Mouse (Mus musculus): ENCODE results near the gene Galntl5. TPM values are rescaled to one million over a fixed set of nuclear protein-coding genes. Genes with fewer than 3 reads are reported as not detected.

Gene Galntl5
- total and polyA plus RNA-seq, 3 experiments, result not detected

DNA sequence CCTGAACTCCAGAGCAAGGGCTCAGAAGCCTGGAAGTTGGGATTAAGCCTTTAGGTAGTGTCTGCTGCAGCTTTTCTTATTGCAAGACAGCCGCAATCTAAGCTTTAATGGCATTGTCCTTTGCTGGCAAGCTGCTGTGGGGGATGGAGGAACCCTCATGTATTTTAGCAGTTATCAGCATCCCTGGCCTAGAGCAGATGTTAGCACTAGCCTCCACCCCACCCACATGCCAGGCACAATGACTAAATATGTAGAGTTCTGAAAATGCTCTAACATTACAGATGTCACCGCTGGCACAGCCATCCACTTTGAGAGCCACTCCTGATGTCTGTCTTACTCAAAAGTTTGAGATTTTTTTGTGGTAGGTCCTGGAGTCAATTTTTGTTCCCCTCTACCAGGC, 75.4 kb downstream of the Galntl5 start:
- H3K4me3 ChIP-seq (replicated peaks in 1 of 3; ENCODE audit: low read depth in 2 of 3, low read length in 2 of 3, poor library complexity in 1 of 3), result no peak overlapping the region
- H3K9ac ChIP-seq (ENCODE audit: insufficient read depth, low read depth), result no peak overlapping the region
- H3K27me3 ChIP-seq (replicated peaks), result no peaks in the 10 kb centered on the region
- TF ChIP-seq HCFC1 (IDR thresholded peaks at IDR 0.05; ENCODE audit: low read depth, low read length) (no peak), GABPA (IDR thresholded peaks at IDR 0.05; ENCODE audit: insufficient replicate concordance, low read depth, low read length) (no peak), MYC (IDR thresholded peaks at IDR 0.05; ENCODE audit: low read depth, low read length) (no peak), CHD1 (IDR thresholded peaks at IDR 0.05; ENCODE audit: low read depth, low read length) (no peak), MXI1 (IDR thresholded peaks at IDR 0.05; ENCODE audit: low read depth, low read length) (no peak), MAZ (IDR thresholded peaks at IDR 0.05; ENCODE audit: low read depth, low read length) (no peak), USF2 (conservative IDR thresholded peaks at IDR 0.05; ENCODE audit: low read depth, low read length) (no peak), POLR2A (IDR thresholded peaks at IDR 0.05; ENCODE audit: low read depth, low read length) (no peak), TCF12 (IDR thresholded peaks at IDR 0.05; ENCODE audit: low read depth, low read length) (no peak), PAX5 (IDR thresholded peaks at IDR 0.05; ENCODE audit: low read length) (no peak), SMC3 (IDR thresholded peaks at IDR 0.05; ENCODE audit: low read depth, low read length) (no peak), MEF2A (IDR thresholded peaks at IDR 0.05; ENCODE audit: borderline replicate concordance, low read depth, low read length) (no peak), NRF1 (IDR thresholded peaks at IDR 0.05; ENCODE audit: low read depth, low read length) (no peak), SIN3A (IDR thresholded peaks at IDR 0.05; ENCODE audit: low read length) (no peak), KAT2A (IDR thresholded peaks at IDR 0.05; ENCODE audit: insufficient replicate concordance, low read length) (no peak), BHLHE40 (IDR thresholded peaks at IDR 0.05; ENCODE audit: low read depth, low read length) (no peak)
- H3K27ac ChIP-seq (ENCODE audit: insufficient read depth, low read depth), result no peak overlapping the region
- no peaks in the 10 kb centered on the region for H3K4me1 ChIP-seq (ENCODE audit: control insufficient read depth in 1 of 2, insufficient read depth in 2 of 2)
- peaks cover 31 to 64% of the 10 kb centered on the region in 2 experiments for H3K36me3 ChIP-seq (replicated peaks in 1 of 2; ENCODE audit: control insufficient read depth in 1 of 2, insufficient read depth in 1 of 2, low read length in 1 of 2)
- no peaks in the 10 kb centered on the region for H3K9me3 ChIP-seq (replicated peaks; ENCODE audit: low read length)
- dilution Hi-C loops (cut with MboI; ENCODE audit: extremely low pct_ligation_motif_present, extremely low pct_unique_long_range_greater_than_20kb, low sequenced_read_pairs) (no loop called here), in situ Hi-C loops (cut with MboI; ENCODE audit: low pct_ligation_motif_present, low pct_unique_long_range_greater_than_20kb, low sequenced_read_pairs) (no loop called here)
- H3K79me2 ChIP-seq (replicated peaks; ENCODE audit: control insufficient read depth, extremely low read depth, insufficient read depth, poor library complexity, severe bottlenecking), result no peaks in the 10 kb centered on the region
- DNase-seq (ENCODE audit: extremely low read depth), result no peak
- no peak overlapping the region for H3K4me2 ChIP-seq (ENCODE audit: insufficient read depth, low read depth, poor library complexity, severe bottlenecking)

- in situ Hi-C loops (cut with MboI; ENCODE audit: low pct_ligation_motif_present, low pct_unique_long_range_greater_than_20kb, low sequenced_read_pairs) (loop anchor here (10.0 kb wide), 1 partner anchor 563 kb away; no protein-coding TSS in a partner anchor), dilution Hi-C loops (cut with MboI; ENCODE audit: extremely low pct_ligation_motif_present, extremely low pct_unique_long_range_greater_than_20kb, low sequenced_read_pairs) (no loop called here)
- no peak overlapping the region for H3K4me2 ChIP-seq (ENCODE audit: insufficient read depth, low read depth, poor library complexity, severe bottlenecking)
- H3K9ac ChIP-seq (ENCODE audit: insufficient read depth, low read depth), result no peak overlapping the region
- H3K27me3 ChIP-seq (replicated peaks), result no peaks in the 10 kb centered on the region
- H3K79me2 ChIP-seq (replicated peaks; ENCODE audit: control insufficient read depth, extremely low read depth, insufficient read depth, poor library complexity, severe bottlenecking), result no peaks in the 10 kb centered on the region
- TF ChIP-seq IRF4 (IDR thresholded peaks at IDR 0.05; ENCODE audit: low read depth, low read length) (no peak), TBP (conservative IDR thresholded peaks at IDR 0.05; ENCODE audit: low read depth, low read length) (no peak), PAX5 (IDR thresholded peaks at IDR 0.05; ENCODE audit: low read length) (no peak), USF2 (conservative IDR thresholded peaks at IDR 0.05; ENCODE audit: low read depth, low read length) (no peak), MEF2A (IDR thresholded peaks at IDR 0.05; ENCODE audit: borderline replicate concordance, low read depth, low read length) (no peak), ELF1 (IDR thresholded peaks at IDR 0.05; ENCODE audit: low read depth, low read length) (no peak), EP300 (IDR thresholded peaks at IDR 0.05; ENCODE audit: low read length) (no peak), TCF12 (IDR thresholded peaks at IDR 0.05; ENCODE audit: low read depth, low read length) (no peak), E2F4 (IDR thresholded peaks at IDR 0.05; ENCODE audit: insufficient replicate concordance, low read depth, low read length) (no peak), SIN3A (IDR thresholded peaks at IDR 0.05; ENCODE audit: low read length) (no peak), UBTF (IDR thresholded peaks at IDR 0.05; ENCODE audit: low read depth, low read length) (no peak), ZNF384 (IDR thresholded peaks at IDR 0.05; ENCODE audit: low read depth, low read length) (no peak), ZC3H11A (IDR thresholded peaks at IDR 0.05; ENCODE audit: low read depth, low read length) (no peak), CHD2 (IDR thresholded peaks at IDR 0.05; ENCODE audit: low read length) (no peak)
- no peaks in the 10 kb centered on the region for H3K9me3 ChIP-seq (replicated peaks; ENCODE audit: low read length)
- no peak overlapping the region for H3K27ac ChIP-seq (ENCODE audit: insufficient read depth, low read depth)
- no peak overlapping the region for H3K4me3 ChIP-seq (replicated peaks in 1 of 3; ENCODE audit: low read depth in 2 of 3, low read length in 2 of 3, poor library complexity in 1 of 3)
- H3K4me1 ChIP-seq (ENCODE audit: control insufficient read depth in 1 of 2, insufficient read depth in 2 of 2), result no peaks in the 10 kb centered on the region; a peak in 1 of 4 replicates
- DNase-seq (ENCODE audit: extremely low read depth), result no peak
- peaks cover 47 to 70% of the 10 kb centered on the region in 2 experiments for H3K36me3 ChIP-seq (replicated peaks in 1 of 2; ENCODE audit: control insufficient read depth in 1 of 2, insufficient read depth in 1 of 2, low read length in 1 of 2)
Measured at GRCm38 (mm10) chr5:25261452-25261851, 80.2 kb downstream of the Galntl5 start.
